Mouse (Mus musculus): ENCODE measurements around the gene Bbx. TPM values are rescaled to one million over a fixed set of nuclear protein-coding genes. Genes with fewer than 3 reads are reported as not detected.

The Bbx gene
- total and polyA plus RNA-seq, 3 experiments = 6.5 to 36.0 (median 9.2) TPM

- peak; percentile 90 for DNase-seq (ENCODE audit: low read depth, low spot score)
- TF ChIP-seq TBP (IDR thresholded peaks at IDR 0.05; ENCODE audit: low read depth, low read length) (peak; percentile 38; the same call in 1 of the 2 replicates), MYC (IDR thresholded peaks at IDR 0.05; ENCODE audit: low read depth, low read length) (peak; percentile 88), SMC3 (IDR thresholded peaks at IDR 0.05; ENCODE audit: low read depth, low read length) (no peak), EP300 (IDR thresholded peaks at IDR 0.05; ENCODE audit: low read depth in 1 of 2, low read length in 2 of 2) (peak in 1 of 2 experiments; percentile 36; a peak in 2 of 4 replicates), MAX (IDR thresholded peaks at IDR 0.05; ENCODE audit: low read length) (peak; percentile 89), CHD2 (IDR thresholded peaks at IDR 0.05; ENCODE audit: low read length) (no peak), HCFC1 (IDR thresholded peaks at IDR 0.05; ENCODE audit: low read depth, low read length) (peak; percentile 42; the same call in 1 of the 2 replicates), RCOR1 (IDR thresholded peaks at IDR 0.05; ENCODE audit: low read depth, low read length) (no peak), MXI1 (IDR thresholded peaks at IDR 0.05; ENCODE audit: low read depth, low read length) (peak; percentile 74), GATA1 (IDR thresholded peaks at IDR 0.05; ENCODE audit: low read depth, low read length) (peak; percentile 35; the same call in 1 of the 2 replicates), POLR2A (IDR thresholded peaks at IDR 0.05; ENCODE audit: control insufficient read depth in 1 of 2, insufficient read depth in 1 of 2, low read depth in 1 of 2, low read length in 2 of 2, poor library complexity in 1 of 2) (peak in 1 of 2 experiments; percentile 54; a peak in 2 of 4 replicates), RAD21 (IDR thresholded peaks at IDR 0.05; ENCODE audit: low read depth, low read length) (no peak), ETS1 (IDR thresholded peaks at IDR 0.05; ENCODE audit: low read depth, low read length) (0 out of 2 replicates have a peak, but pooled peaks have one; percentile 44), TCF12 (IDR thresholded peaks at IDR 0.05; ENCODE audit: low read depth, low read length) (0 out of 2 replicates have a peak, but pooled peaks have one; percentile 36), ZMIZ1 (IDR thresholded peaks at IDR 0.05; ENCODE audit: low read depth, low read length) (no peak)
- Histone ChIP-seq H3K36me3 (ENCODE audit: control insufficient read depth in 1 of 2, insufficient read depth in 2 of 2, low read length in 2 of 2) (peaks cover 0 to 6% of the 10 kb centered on the region in 2 experiments; a peak in 2 of 4 replicates), H3K79me2 (ENCODE audit: control insufficient read depth, insufficient read depth, low read length, poor library complexity) (no peaks in the 10 kb centered on the region; the same call in 1 of the 2 replicates), H3K4me3 (ENCODE audit: control insufficient read depth in 1 of 2, insufficient read depth in 1 of 2, low read depth in 2 of 2, low read length in 2 of 2) (peak overlapping the region; percentile 11 to 25; a peak in 2 of 4 replicates), H3K27ac (ENCODE audit: control insufficient read depth, low read depth, low read length) (peak overlapping the region; percentile 60), H3K9me3 (replicated peaks; ENCODE audit: insufficient read depth, low read length) (no peaks in the 10 kb centered on the region), H3K27me3 (ENCODE audit: control insufficient read depth in 1 of 2, insufficient read depth in 2 of 2, low read length in 2 of 2) (no peaks in the 10 kb centered on the region; a peak in 1 of 4 replicates), H3K9ac (ENCODE audit: control insufficient read depth, low read depth, low read length, poor library complexity, severe bottlenecking) (peak overlapping the region; percentile 69), H3K4me1 (ENCODE audit: control insufficient read depth in 1 of 2, insufficient read depth in 2 of 2, low read length in 2 of 2) (no peaks in the 10 kb centered on the region; a peak in 1 of 4 replicates)
Observed at GRCm38 (mm10) chr16:50449086-50449485, 16.9 kb upstream of the Bbx start.

- Histone ChIP-seq H3K9ac (ENCODE audit: control insufficient read depth, low read depth, low read length, poor library complexity, severe bottlenecking) (no peak overlapping the region), H3K9me3 (replicated peaks; ENCODE audit: insufficient read depth, low read length) (no peaks in the 10 kb centered on the region), H3K36me3 (ENCODE audit: control insufficient read depth in 1 of 2, insufficient read depth in 2 of 2, low read length in 2 of 2) (peaks cover 0 to 6% of the 10 kb centered on the region in 2 experiments; a peak in 2 of 4 replicates)
Observed at GRCm38 (mm10) chr16:50445014-50445413, 12.8 kb upstream of the Bbx start.

More at GRCm38 (mm10) chr16:50445014-50445413, 12.8 kb upstream of the Bbx start:
- Histone ChIP-seq H3K4me1 (ENCODE audit: control insufficient read depth in 1 of 2, insufficient read depth in 2 of 2, low read length in 2 of 2) (no peaks in the 10 kb centered on the region; a peak in 1 of 4 replicates), H3K27ac (ENCODE audit: control insufficient read depth, low read depth, low read length) (no peak overlapping the region), H3K79me2 (ENCODE audit: control insufficient read depth, insufficient read depth, low read length, poor library complexity) (no peaks in the 10 kb centered on the region; the same call in 1 of the 2 replicates), H3K4me3 (ENCODE audit: control insufficient read depth in 1 of 2, insufficient read depth in 1 of 2, low read depth in 2 of 2, low read length in 2 of 2) (no peak overlapping the region), H3K27me3 (ENCODE audit: control insufficient read depth in 1 of 2, insufficient read depth in 2 of 2, low read length in 2 of 2) (no peaks in the 10 kb centered on the region)
- peak; percentile 73 for DNase-seq (ENCODE audit: low read depth, low spot score)
- TF ChIP-seq TBP (IDR thresholded peaks at IDR 0.05; ENCODE audit: low read depth, low read length) = peak; percentile 70; the same call in 1 of the 2 replicates
- TF ChIP-seq JUND (IDR thresholded peaks at IDR 0.05; ENCODE audit: low read depth, low read length) = no peak

All from MEL (cell line).